Mouse (Mus musculus) hindbrain, embryonic 14.5 days (tissue): ENCODE data around the gene G430095P16Rik. TPM values are rescaled to one million over a fixed set of nuclear protein-coding genes. Genes with fewer than 3 reads are reported as not detected.

Experiments used
- ATAC-seq: fragments of 200-750 bp; cut with Nextera tagmentation; 2 replicates; pipeline ENCODE4 v1.8.0; 2017; ENCODE audit warnings: moderate number of reproducible peaks, mild to moderate bottlenecking, moderate TSS enrichment, moderate library complexity; ENCODE audit not compliant: low FRiP score
- DNase-seq: peaks from one replicate; pipeline ENCODE4 v3.0.0-alpha.2; 2015; ENCODE audit warnings: low spot score
- H3K27ac ChIP-seq: fragments of 300-500 bp; sonication (generic); 2 replicates; pipeline ENCODE4 v1.5.1; 2014; ENCODE audit warnings: mild to moderate bottlenecking, moderate library complexity
- H3K27me3 ChIP-seq: fragments of 300-500 bp; sonication (generic); 2 replicates; pipeline ENCODE4 v1.6.1; 2014; ENCODE audit warnings: mild to moderate bottlenecking, low read length, mixed read lengths; ENCODE audit not compliant: control insufficient read depth, insufficient read depth
- H3K36me3 ChIP-seq: fragments of 300-500 bp; sonication (generic); replicated peaks from 2 replicates; pipeline ENCODE4 v1.6.1; 2014; ENCODE audit not compliant: control insufficient read depth, insufficient read depth
- H3K4me1 ChIP-seq: fragments of 300-500 bp; sonication (generic); replicated peaks from 2 replicates; pipeline ENCODE4 v1.6.1; 2014; ENCODE audit warnings: antibody characterized with exemption, low read length, mixed read lengths; ENCODE audit not compliant: control insufficient read depth, insufficient read depth
- H3K4me2 ChIP-seq: fragments of 300-500 bp; sonication (generic); replicated peaks from 2 replicates; pipeline ENCODE4 v1.6.1; 2014; ENCODE audit warnings: mild to moderate bottlenecking, moderate library complexity
- H3K4me3 ChIP-seq: fragments of 300-500 bp; sonication (generic); replicated peaks from 2 replicates; pipeline ENCODE4 v1.5.1; 2014; ENCODE audit warnings: mild to moderate bottlenecking, low read length
- H3K9ac ChIP-seq: fragments of 300-500 bp; sonication (generic); 2 replicates; pipeline ENCODE4 v1.6.1; 2014
- H3K9me3 ChIP-seq: fragments of 300-500 bp; sonication (generic); 2 replicates; pipeline ENCODE4 v1.6.1; 2016; ENCODE audit warnings: low read length; ENCODE audit not compliant: control insufficient read depth
- WGBS: fragments of 180-500 bp; shearing (Covaris S2); extraction: QIAGEN DNeasy Blood & Tissue Kit; methylation state at CpG from one replicate; pipeline ENCODE4 v1.1.7; 2014; 5-methylcytosine and 5-hydroxymethylcytosine counted together
- polyA plus RNA-seq: library from polyadenylated mRNA; unstranded; fragments of >200 nt; fragmentation: Nextera tagmentation; extraction: Ambion mirVana; gene quantifications from 2 replicates; pipeline ENCODE4 v1.2.1, GENCODE M21; 2014

Gene G430095P16Rik
- polyA plus RNA-seq, 1 experiment from 2014 or later, result 0.71 TPM

DNA sequence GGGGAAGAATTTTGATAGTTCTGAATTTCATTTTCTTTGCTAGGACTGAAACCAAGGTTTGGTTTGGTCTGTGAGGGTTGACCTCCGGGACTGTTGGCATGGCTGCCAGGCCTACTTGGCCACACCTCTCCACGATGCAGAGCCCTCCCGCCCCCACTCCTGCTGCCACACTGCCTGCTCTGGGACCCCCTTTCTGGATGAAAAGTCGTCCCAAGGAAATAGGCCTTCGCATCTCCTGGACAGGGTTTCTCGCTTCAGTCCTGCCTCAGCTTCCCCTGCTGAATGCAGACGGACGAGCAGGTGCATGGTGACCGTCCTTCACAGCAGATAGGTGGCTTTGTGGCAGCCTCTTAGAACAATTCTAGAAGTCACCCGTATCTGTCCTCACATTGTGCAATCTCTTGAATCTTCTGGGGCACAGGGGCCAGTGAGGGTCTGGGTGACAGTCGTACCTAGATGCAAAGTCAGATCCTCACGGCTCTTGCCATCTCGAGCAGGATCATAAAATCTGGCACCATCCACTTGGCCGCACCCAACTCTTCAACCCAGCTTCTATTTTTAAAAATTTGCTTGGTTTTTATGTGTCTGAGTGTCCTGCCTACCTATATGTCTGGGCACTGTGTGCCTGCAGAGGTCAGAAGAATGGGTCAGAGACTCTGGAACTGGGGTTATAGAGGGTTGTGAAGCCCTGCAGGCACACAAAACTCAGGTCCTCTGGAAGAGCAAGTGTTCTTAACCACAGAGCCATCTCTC is 45.7 kb downstream of the G430095P16Rik start:
- H3K36me3 ChIP-seq, result no peaks in the 10 kb centered on the region
- 0 out of 2 replicates have a peak overlapping the region, but pooled peaks have one; percentile 6 for H3K9ac ChIP-seq
- H3K27ac ChIP-seq, result no peak overlapping the region
- no peaks in the 10 kb centered on the region for H3K9me3 ChIP-seq
- H3K4me1 ChIP-seq, result peaks cover 24% of the 10 kb centered on the region
- DNase-seq (no peak), ATAC-seq (no peak)
- H3K4me3 ChIP-seq, result peak overlapping the region; percentile 27; the same call in 1 of the 2 replicates
- peak overlapping the region; percentile 48 for H3K4me2 ChIP-seq
- 89% methylated on average over 14 of the region's 14 CpGs for WGBS
- H3K27me3 ChIP-seq, result peaks cover 80% of the 10 kb centered on the region

- ATAC-seq (no peak), DNase-seq (no peak)
- Histone ChIP-seq H3K36me3 (no peaks in the 10 kb centered on the region), H3K4me3 (peak overlapping the region; percentile 27; the same call in 1 of the 2 replicates), H3K4me2 (peak overlapping the region; percentile 48), H3K27me3 (peaks cover 72% of the 10 kb centered on the region), H3K4me1 (peaks cover 24% of the 10 kb centered on the region), H3K9me3 (no peaks in the 10 kb centered on the region), H3K27ac (no peak overlapping the region), H3K9ac (0 out of 2 replicates have a peak overlapping the region, but pooled peaks have one; percentile 6)
- WGBS, result 80% methylated on average over 8 of the region's 8 CpGs
Measured at GRCm38 (mm10) chr8:84769324-84769723, 46.5 kb downstream of the G430095P16Rik start.

- 34% methylated on average over 12 of the region's 12 CpGs for WGBS
- H3K4me1 ChIP-seq, result peaks cover 21% of the 10 kb centered on the region
Measured at GRCm38 (mm10) chr8:84770100-84770953, 47.5 kb downstream of the G430095P16Rik start.

DNA sequence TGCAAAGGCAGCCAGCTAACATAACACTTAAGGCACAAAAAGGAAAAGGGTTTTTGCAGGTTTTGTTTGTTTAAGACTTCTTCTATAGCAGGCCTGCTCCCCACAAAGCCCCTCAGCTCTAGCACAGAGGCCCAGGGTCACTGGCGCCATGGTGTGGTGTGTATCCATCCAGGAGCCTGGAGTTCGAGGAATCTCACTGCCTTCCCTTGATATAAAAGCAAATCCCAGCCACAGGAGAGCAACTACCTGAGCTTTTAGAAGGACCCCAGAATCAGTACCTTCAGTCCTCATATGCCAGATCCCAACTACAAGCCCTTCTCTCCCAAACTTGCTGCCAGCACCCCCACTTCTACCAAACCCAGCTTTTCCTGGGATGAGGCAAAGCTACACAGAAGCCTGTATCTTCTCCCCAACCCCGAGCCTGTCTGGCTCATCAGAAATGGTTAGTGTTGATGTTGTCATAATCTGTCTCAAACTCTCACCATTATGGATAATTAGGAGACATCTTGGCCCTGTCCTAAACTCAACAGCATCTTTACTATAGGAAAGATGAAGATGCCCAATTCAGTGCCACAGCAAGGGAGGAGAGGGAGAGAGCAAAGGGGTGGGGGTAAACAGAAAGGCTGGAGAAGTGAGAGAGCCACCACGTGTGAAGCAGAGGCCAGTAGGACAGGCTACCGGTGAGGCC is 48.3 kb downstream of the G430095P16Rik start:
- peaks cover 82% of the 10 kb centered on the region for H3K27me3 ChIP-seq

More at GRCm38 (mm10) chr8:84770100-84770953, 47.5 kb downstream of the G430095P16Rik start:
- Histone ChIP-seq H3K9me3 (no peaks in the 10 kb centered on the region), H3K4me2 (peak overlapping the region; percentile 48), H3K27me3 (peaks cover 74% of the 10 kb centered on the region), H3K9ac (peak overlapping the region; percentile 53), H3K27ac (peak overlapping the region; percentile 23; the same call in 1 of the 2 replicates), H3K4me3 (peak overlapping the region; percentile 27), H3K36me3 (no peaks in the 10 kb centered on the region)
- no peak for DNase-seq
- no peak for ATAC-seq

DNA sequence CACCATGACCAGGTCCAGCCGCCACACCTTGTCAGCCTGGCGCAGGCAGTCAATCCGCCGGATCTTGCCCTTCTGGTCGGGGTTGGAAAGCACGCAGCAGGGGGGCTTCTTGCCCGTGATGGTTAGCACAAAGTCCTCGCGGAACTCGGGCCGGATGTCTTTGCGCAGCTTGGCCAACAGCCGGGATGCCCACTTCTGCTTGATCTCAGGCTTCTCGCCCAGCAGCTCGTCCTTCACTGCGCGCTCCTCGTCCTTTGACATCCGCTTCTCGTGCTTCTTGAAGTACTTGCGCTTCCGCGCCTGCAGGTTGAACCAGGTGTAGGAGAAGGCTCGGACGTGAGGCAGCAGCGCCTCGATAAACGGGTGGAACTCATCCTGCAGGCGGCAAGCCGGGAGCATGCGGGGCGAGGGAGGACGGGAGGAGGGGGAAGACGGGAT is 49.2 kb downstream of the G430095P16Rik start:
- H3K4me3 ChIP-seq, result peak overlapping the region; percentile 27
- H3K9me3 ChIP-seq, result no peaks in the 10 kb centered on the region
- ATAC-seq (no peak), DNase-seq (no peak)
- H3K4me1 ChIP-seq, result peaks cover 19% of the 10 kb centered on the region
- peaks cover 85% of the 10 kb centered on the region for H3K27me3 ChIP-seq
- no peaks in the 10 kb centered on the region for H3K36me3 ChIP-seq
- 5% methylated on average over 34 of the region's 34 CpGs for WGBS
- H3K4me2 ChIP-seq, result peak overlapping the region; percentile 48
- H3K9ac ChIP-seq, result peak overlapping the region; percentile 53
- peak overlapping the region; percentile 62; the same call in 1 of the 2 replicates for H3K27ac ChIP-seq

More for the DNA sequence above, 48.3 kb downstream of the G430095P16Rik start:
- H3K4me3 ChIP-seq, result peak overlapping the region; percentile 27
- H3K4me2 ChIP-seq, result peak overlapping the region; percentile 48
- 22% methylated on average over 5 of the region's 5 CpGs for whole genome bisulfite sequencing
- H3K36me3 ChIP-seq, result no peaks in the 10 kb centered on the region
- H3K9me3 ChIP-seq, result no peaks in the 10 kb centered on the region
- ATAC-seq, result no peak
- H3K27ac ChIP-seq, result peak overlapping the region; percentile 23
- peak overlapping the region; percentile 53 for H3K9ac ChIP-seq
- DNase-seq, result no peak
- H3K4me1 ChIP-seq, result peaks cover 21% of the 10 kb centered on the region

DNA sequence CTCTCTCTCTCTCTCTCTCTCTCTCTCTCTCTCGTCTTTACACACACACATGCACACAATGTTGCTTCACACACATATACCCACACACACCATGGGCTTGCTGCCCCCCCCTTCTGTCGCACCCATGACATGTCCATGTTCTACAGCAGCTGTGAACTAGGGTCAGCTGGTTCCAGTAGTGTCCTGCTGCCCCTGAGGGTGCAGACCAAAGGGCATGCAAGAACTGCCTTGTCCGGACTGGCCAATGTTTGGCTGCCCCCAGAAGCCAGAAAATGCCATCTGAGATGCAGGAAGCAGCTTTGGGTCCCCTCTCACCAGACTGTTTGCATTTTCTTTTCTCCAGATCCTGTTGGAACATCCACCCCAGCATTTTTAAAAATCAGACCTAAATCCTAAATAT is 49.8 kb downstream of the G430095P16Rik start:
- H3K36me3 ChIP-seq, result no peaks in the 10 kb centered on the region
- H3K4me1 ChIP-seq, result peaks cover 19% of the 10 kb centered on the region
- peaks cover 85% of the 10 kb centered on the region for H3K27me3 ChIP-seq
- H3K9ac ChIP-seq, result peak overlapping the region; percentile 53
- ATAC-seq (no peak), DNase-seq (no peak)
- H3K9me3 ChIP-seq, result no peaks in the 10 kb centered on the region
- H3K4me3 ChIP-seq, result peak overlapping the region; percentile 27
- 5% methylated on average over 2 of the region's 3 CpGs for WGBS
- peak overlapping the region; percentile 85; the same call in 1 of the 2 replicates for H3K27ac ChIP-seq
- peak overlapping the region; percentile 48 for H3K4me2 ChIP-seq

DNA sequence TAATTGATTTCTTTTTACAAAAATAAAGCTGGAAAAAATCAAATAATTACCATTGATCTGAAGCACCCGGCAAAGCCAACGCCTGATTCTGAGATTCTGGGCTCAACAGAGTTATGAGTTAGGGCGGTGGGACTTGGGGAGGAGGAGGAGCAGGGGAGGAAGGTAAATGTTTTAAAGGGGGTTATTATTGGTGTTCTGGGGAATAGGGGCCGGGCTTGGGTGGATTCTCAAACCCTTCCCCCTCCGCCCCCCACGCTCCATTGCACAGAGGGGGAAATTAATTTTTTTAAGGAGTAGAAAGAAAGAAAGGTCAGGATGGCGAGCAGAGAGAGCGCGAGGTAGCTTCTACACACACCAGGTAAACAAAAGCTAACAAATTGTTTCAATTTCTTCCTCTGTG is 50.5 kb downstream of the G430095P16Rik start:
- ATAC-seq, result no peak
- Histone ChIP-seq H3K4me2 (peak overlapping the region; percentile 48), H3K9ac (peak overlapping the region; percentile 53), H3K36me3 (no peaks in the 10 kb centered on the region), H3K4me3 (peak overlapping the region; percentile 27), H3K9me3 (no peaks in the 10 kb centered on the region), H3K27me3 (peaks cover 87% of the 10 kb centered on the region), H3K4me1 (peaks cover 19% of the 10 kb centered on the region), H3K27ac (peak overlapping the region; percentile 85)
- no peak for DNase-seq
- 2% methylated on average over 9 of the region's 9 CpGs for whole genome bisulfite sequencing

- ATAC-seq (peak; percentile 87), DNase-seq (peak; percentile 71)
- Histone ChIP-seq H3K36me3 (no peaks in the 10 kb centered on the region), H3K4me2 (peak overlapping the region; percentile 48), H3K4me3 (peak overlapping the region; percentile 27), H3K27ac (peak overlapping the region; percentile 85), H3K4me1 (peaks cover 19% of the 10 kb centered on the region), H3K27me3 (peaks cover 87% of the 10 kb centered on the region), H3K9me3 (no peaks in the 10 kb centered on the region), H3K9ac (peak overlapping the region; percentile 53)
- WGBS, result under 1% methylated on average over 17 of the region's 19 CpGs
Measured at GRCm38 (mm10) chr8:84773833-84774232, 51.0 kb downstream of the G430095P16Rik start.
